Mouse (Mus musculus) CH12.LX (cell line): Measurements from ENCODE around the gene Cdk15. TPM values are rescaled to one million over a fixed set of nuclear protein-coding genes. Genes with fewer than 3 reads are reported as not detected.

Experiments
- DNase-seq: peaks from one replicate; pipeline ENCODE4 v3.0.0-alpha.2; 2013; ENCODE audit errors: extremely low read depth
- H3K27ac ChIP-seq: 2 replicates; pipeline ENCODE4 v1.5.1; 2012; ENCODE audit warnings: low read depth, mild to moderate bottlenecking, control low read depth, moderate library complexity; ENCODE audit not compliant: insufficient read depth
- H3K27me3 ChIP-seq: replicated peaks from 2 replicates; pipeline ENCODE3; 2012; ENCODE audit warnings: inconsistent platforms
- H3K36me3 ChIP-seq, 2 experiments: replicated peaks in 1 of 2; 2 replicates each; pipeline versions ENCODE3 to v1.6.1; 2012; ENCODE audit warnings: inconsistent platforms in 1 of 2, low read length in 1 of 2, mild to moderate bottlenecking in 1 of 2, mixed read lengths in 1 of 2, moderate library complexity in 1 of 2; ENCODE audit not compliant: control insufficient read depth in 1 of 2, insufficient read depth in 1 of 2
- H3K4me1 ChIP-seq, 2 experiments: 2 replicates each; pipeline ENCODE4 v1.6.1; 2012; ENCODE audit warnings: inconsistent platforms in 1 of 2, moderate library complexity in 1 of 2; ENCODE audit not compliant: insufficient read depth in 2 of 2, control insufficient read depth in 1 of 2
- H3K4me2 ChIP-seq: 2 replicates; pipeline ENCODE4 v1.6.1; 2012; ENCODE audit warnings: low read depth, mild to moderate bottlenecking, control low read depth; ENCODE audit not compliant: poor library complexity, insufficient read depth, severe bottlenecking
- H3K4me3 ChIP-seq, 3 experiments: fragments of 150-350 bp in 1 of 3; sonication (generic) in 1 of 3; replicated peaks in 1 of 3; 2 replicates each; pipeline versions ENCODE3 to v1.5.1; 2011 to 2012; ENCODE audit warnings: low read depth in 2 of 3, low read length in 2 of 3, mild to moderate bottlenecking in 2 of 3, moderate library complexity in 2 of 3, control low read depth in 1 of 3, improper control_type of control experiment in 1 of 3, inconsistent platforms in 1 of 3, mixed read lengths in 1 of 3; ENCODE audit not compliant: poor library complexity in 1 of 3
- H3K79me2 ChIP-seq: replicated peaks from 2 replicates; pipeline ENCODE4 v1.6.1; 2012; ENCODE audit warnings: mild to moderate bottlenecking, moderate library complexity; ENCODE audit not compliant: control insufficient read depth, poor library complexity, insufficient read depth, severe bottlenecking; ENCODE audit errors: extremely low read depth
- H3K9ac ChIP-seq: 2 replicates; pipeline ENCODE4 v1.6.1; 2012; ENCODE audit warnings: low read depth, mild to moderate bottlenecking, control low read depth, moderate library complexity; ENCODE audit not compliant: insufficient read depth
- H3K9me3 ChIP-seq: replicated peaks from 2 replicates; pipeline ENCODE3; 2012; ENCODE audit warnings: low read length, inconsistent platforms, mixed read lengths
- BHLHE40 ChIP-seq: IDR thresholded peaks from 2 replicates; pipeline ENCODE4 v1.6.1; 2011; ENCODE audit warnings: mild to moderate bottlenecking, low read depth, low read length, improper control_type of control experiment
- CHD1 ChIP-seq: IDR thresholded peaks from 2 replicates; pipeline ENCODE4 v1.6.1; 2012; ENCODE audit warnings: low read depth, low read length, improper control_type of control experiment, inconsistent platforms
- CHD2 ChIP-seq: IDR thresholded peaks from 2 replicates; pipeline ENCODE4 v1.6.1; 2011; ENCODE audit warnings: low read length, improper control_type of control experiment
- CTCF ChIP-seq, 2 experiments: IDR thresholded peaks in 1 of 2; conservative IDR thresholded peaks in 1 of 2; 2 replicates each; pipeline ENCODE4 v1.5.1; 2011 to 2012; ENCODE audit warnings: low read depth in 2 of 2, low read length in 2 of 2, improper control_type of control experiment in 1 of 2, inconsistent platforms in 1 of 2, mild to moderate bottlenecking in 1 of 2, moderate library complexity in 1 of 2
- E2F4 ChIP-seq: IDR thresholded peaks from 2 replicates; pipeline ENCODE4 v1.6.1; 2011; ENCODE audit warnings: low read depth, low read length, improper control_type of control experiment; ENCODE audit not compliant: insufficient replicate concordance
- ELF1 ChIP-seq: IDR thresholded peaks from 2 replicates; pipeline ENCODE4 v1.6.1; 2014; ENCODE audit warnings: low read depth, mild to moderate bottlenecking, inconsistent platforms, low read length, improper control_type of control experiment
- GABPA ChIP-seq: IDR thresholded peaks from 2 replicates; pipeline ENCODE4 v1.6.1; 2012; ENCODE audit warnings: low read depth, low read length, improper control_type of control experiment, inconsistent platforms; ENCODE audit not compliant: insufficient replicate concordance
- HCFC1 ChIP-seq: IDR thresholded peaks from 2 replicates; pipeline ENCODE4 v1.6.1; 2012; ENCODE audit warnings: low read depth, mild to moderate bottlenecking, inconsistent platforms, low read length, improper control_type of control experiment
- IRF4 ChIP-seq: IDR thresholded peaks from 2 replicates; pipeline ENCODE4 v1.6.1; 2014; ENCODE audit warnings: low read depth, mild to moderate bottlenecking, inconsistent platforms, low read length, improper control_type of control experiment
- JUN ChIP-seq: IDR thresholded peaks from 2 replicates; pipeline ENCODE4 v1.6.1; 2011; ENCODE audit warnings: low read depth, mild to moderate bottlenecking, low read length, improper control_type of control experiment, moderate library complexity; ENCODE audit not compliant: insufficient read depth
- JUND ChIP-seq: conservative IDR thresholded peaks from 2 replicates; pipeline ENCODE4 v1.6.1; 2011; ENCODE audit warnings: low read depth, low read length, improper control_type of control experiment
- KAT2A ChIP-seq: IDR thresholded peaks from 2 replicates; pipeline ENCODE4 v1.6.1; 2012; ENCODE audit warnings: low read length, improper control_type of control experiment, inconsistent platforms; ENCODE audit not compliant: insufficient replicate concordance
- MAX ChIP-seq: IDR thresholded peaks from 2 replicates; pipeline ENCODE4 v1.6.1; 2011; ENCODE audit warnings: low read length, improper control_type of control experiment
- MAZ ChIP-seq: IDR thresholded peaks from 2 replicates; pipeline ENCODE4 v1.6.1; 2012; ENCODE audit warnings: low read depth, mild to moderate bottlenecking, inconsistent platforms, low read length, improper control_type of control experiment, moderate library complexity
- MEF2A ChIP-seq: IDR thresholded peaks from 2 replicates; pipeline ENCODE4 v1.6.1; 2014; ENCODE audit warnings: low read depth, mild to moderate bottlenecking, inconsistent platforms, low read length, improper control_type of control experiment, borderline replicate concordance
- MXI1 ChIP-seq: IDR thresholded peaks from 2 replicates; pipeline ENCODE4 v1.6.1; 2011; ENCODE audit warnings: mild to moderate bottlenecking, low read depth, low read length, improper control_type of control experiment
- MYC ChIP-seq: IDR thresholded peaks from 2 replicates; pipeline ENCODE4 v1.6.1; 2011; ENCODE audit warnings: low read depth, mild to moderate bottlenecking, improper control_type of control experiment, low read length
- NELFE ChIP-seq: IDR thresholded peaks from 2 replicates; pipeline ENCODE4 v1.6.1; 2011; ENCODE audit warnings: low read depth, low read length, improper control_type of control experiment
- NRF1 ChIP-seq: IDR thresholded peaks from 2 replicates; pipeline ENCODE4 v1.6.1; 2014; ENCODE audit warnings: low read depth, mild to moderate bottlenecking, inconsistent platforms, low read length, improper control_type of control experiment, moderate library complexity
- PAX5 ChIP-seq: IDR thresholded peaks from 2 replicates; pipeline ENCODE4 v1.6.1; 2012; ENCODE audit warnings: low read length, inconsistent platforms, mixed read lengths
- POLR2AphosphoS2 ChIP-seq: IDR thresholded peaks from 2 replicates; pipeline ENCODE4 v1.6.1; 2011; ENCODE audit warnings: low read depth, low read length, improper control_type of control experiment
- RCOR1 ChIP-seq: conservative IDR thresholded peaks from 2 replicates; pipeline ENCODE4 v1.6.1; 2012; ENCODE audit warnings: low read depth, mild to moderate bottlenecking, inconsistent platforms, low read length, improper control_type of control experiment
- TBP ChIP-seq: conservative IDR thresholded peaks from 2 replicates; pipeline ENCODE4 v1.6.1; 2011; ENCODE audit warnings: low read depth, low read length, improper control_type of control experiment
- USF1 ChIP-seq: IDR thresholded peaks from 2 replicates; pipeline ENCODE4 v1.6.1; 2014; ENCODE audit warnings: low read depth, mild to moderate bottlenecking, inconsistent platforms, low read length, improper control_type of control experiment
- USF2 ChIP-seq: conservative IDR thresholded peaks from 2 replicates; pipeline ENCODE4 v1.6.1; 2011; ENCODE audit warnings: low read depth, low read length, improper control_type of control experiment
- dilution Hi-C: fragments of 300-500 bp; cut with MboI; formaldehyde crosslinking; loops from 2 replicates; pipeline ENCODE4 v1.14.3; 2020; ENCODE audit warnings: low sequenced_read_pairs; ENCODE audit not compliant: extremely low pct_unique_long_range_greater_than_20kb, extremely low pct_ligation_motif_present
- in situ Hi-C: fragments of 300-500 bp; cut with MboI; formaldehyde crosslinking; loops from 3 replicates; pipeline ENCODE4 v1.14.3; 2019; ENCODE audit warnings: low sequenced_read_pairs, low pct_ligation_motif_present, low pct_unique_long_range_greater_than_20kb, mixed read lengths
- polyA plus RNA-seq: library from polyadenylated mRNA; unstranded; fragments of >175 nt; gene quantifications from 2 replicates; pipeline ENCODE4 v1.2.1, GENCODE M21; 2012; ENCODE audit warnings: low read depth; ENCODE audit not compliant: insufficient read length
- total RNA-seq, 2 experiments: library from RNA; depleted of rRNA; stranded (reverse); fragments of 300-350 nt in 1 of 2; fragments of >200 nt in 1 of 2; gene quantifications; 2 replicates each; pipeline ENCODE4 v1.2.3; 2012 to 2014

Gene Cdk15
- total and polyA plus RNA-seq, 3 experiments, result 0.13 TPM; not detected in 2

DNA sequence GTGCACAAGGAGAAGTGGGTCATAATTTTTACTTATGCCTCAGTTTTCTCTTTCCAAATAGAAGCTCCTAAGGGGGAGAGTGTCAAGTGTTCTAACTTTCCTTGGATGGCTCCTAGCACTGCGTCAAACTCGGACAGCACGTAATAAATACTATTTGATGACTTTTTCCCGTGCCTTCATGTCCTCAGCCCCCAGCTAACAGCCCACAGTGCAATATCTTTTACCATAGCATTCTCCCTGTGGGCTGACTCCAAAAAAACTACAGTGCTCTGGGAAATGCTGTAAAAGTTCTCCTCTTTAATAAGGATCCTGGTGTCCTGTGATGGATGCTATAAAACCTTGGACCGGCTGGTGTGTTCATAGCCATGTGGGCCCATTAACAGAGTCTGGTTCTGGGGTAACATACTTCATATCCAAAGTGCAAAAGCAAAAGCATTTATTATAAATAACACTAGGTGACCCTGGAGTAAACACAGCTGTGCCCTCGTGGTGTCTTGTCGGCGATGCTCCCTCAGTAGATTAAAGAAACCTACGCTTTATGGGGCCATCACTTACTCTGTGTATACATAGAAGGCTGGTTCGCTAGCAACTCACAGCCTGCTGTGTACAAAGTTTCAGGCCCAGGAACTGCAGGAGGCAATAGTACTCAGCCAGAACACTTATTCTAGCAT, 112.1 kb downstream of the Cdk15 start:
- H3K4me2 ChIP-seq, result no peak overlapping the region
- no peaks in the 10 kb centered on the region for H3K79me2 ChIP-seq
- H3K4me3 ChIP-seq, result no peak overlapping the region
- H3K9me3 ChIP-seq, result no peaks in the 10 kb centered on the region
- no peak overlapping the region for H3K27ac ChIP-seq
- TF ChIP-seq ELF1, result no peak
- DNase-seq, result no peak
- no peaks in the 10 kb centered on the region for H3K27me3 ChIP-seq
- H3K36me3 ChIP-seq, result no peaks in the 10 kb centered on the region
- no peak overlapping the region for H3K9ac ChIP-seq
- H3K4me1 ChIP-seq, result no peaks in the 10 kb centered on the region; a peak in 1 of 4 replicates
- dilution Hi-C loops (no loop called here), in situ Hi-C loops (no loop called here)

DNA sequence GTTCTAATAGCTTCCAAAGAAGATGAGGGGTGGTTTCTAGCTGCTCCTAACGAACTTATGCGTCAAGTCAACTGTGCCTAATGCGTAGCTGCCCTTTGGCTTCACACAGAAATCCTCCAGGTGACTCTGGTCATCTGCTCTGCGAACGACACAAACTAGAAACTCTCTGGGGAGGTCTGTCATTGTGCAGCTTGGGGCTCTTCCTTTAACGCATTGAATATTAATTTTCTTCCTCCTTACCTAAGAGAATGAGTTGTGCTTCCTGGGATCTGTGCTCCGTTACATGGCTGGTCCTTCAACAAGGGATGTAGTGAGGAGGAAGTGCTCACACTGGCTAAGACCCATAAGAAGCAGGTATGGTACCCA, 112.6 kb downstream of the Cdk15 start:
- Histone ChIP-seq H3K9me3 (no peaks in the 10 kb centered on the region), H3K4me1 (no peaks in the 10 kb centered on the region; a peak in 1 of 4 replicates), H3K36me3 (no peaks in the 10 kb centered on the region), H3K27me3 (no peaks in the 10 kb centered on the region), H3K79me2 (no peaks in the 10 kb centered on the region), H3K27ac (no peak overlapping the region)
- dilution Hi-C loops, result no loop called here
- TF ChIP-seq USF1 (no peak), CTCF (conservative IDR thresholded peaks at IDR 0.05 in 1 of 2, IDR thresholded peaks at IDR 0.05 in 1 of 2; ENCODE audit: low read depth in 2 of 2, low read length in 2 of 2) (no peak), BHLHE40 (no peak), KAT2A (no peak), IRF4 (no peak), TBP (no peak), MEF2A (no peak), JUN (no peak), USF2 (no peak), MAX (no peak), MXI1 (no peak), JUND (no peak), NELFE (no peak)
- TF ChIP-seq, all 38 proteins: peak for 0
- DNase-seq, result no peak
- in situ Hi-C loops, result no loop called here
- Histone ChIP-seq H3K4me3 (no peak overlapping the region), H3K9ac (no peak overlapping the region), H3K4me2 (no peak overlapping the region)

GRCm38 (mm10) chr1:59370355-59370950, 113.7 kb downstream of the Cdk15 start:
- Histone ChIP-seq H3K9ac (no peak overlapping the region), H3K9me3 (peaks cover 3% of the 10 kb centered on the region), H3K27ac (no peak overlapping the region), H3K36me3 (no peaks in the 10 kb centered on the region), H3K4me1 (no peaks in the 10 kb centered on the region), H3K27me3 (no peaks in the 10 kb centered on the region), H3K4me2 (no peak overlapping the region), H3K4me3 (no peak overlapping the region), H3K79me2 (no peaks in the 10 kb centered on the region)
- dilution Hi-C loops (no loop called here), in situ Hi-C loops (no loop called here)
- DNase-seq, result no peak
- TF ChIP-seq USF1 (no peak), POLR2AphosphoS2 (no peak), GABPA (no peak), CTCF (conservative IDR thresholded peaks at IDR 0.05 in 1 of 2, IDR thresholded peaks at IDR 0.05 in 1 of 2; ENCODE audit: low read depth in 2 of 2, low read length in 2 of 2) (no peak), HCFC1 (no peak), MYC (no peak), NRF1 (no peak), CHD2 (no peak), E2F4 (no peak), PAX5 (no peak), RCOR1 (no peak), IRF4 (no peak), MAZ (no peak), USF2 (no peak), CHD1 (no peak), MEF2A (no peak)
